Mouse (Mus musculus) olfactory bulb, adult 2 months (tissue): ENCODE measurements around the gene Ahcyl2. TPM values are rescaled to one million over a fixed set of nuclear protein-coding genes. Genes with fewer than 3 reads are reported as not detected.
A peak's percentile ranks its signal among the peaks of the same experiment; 100 is the strongest.

Source experiments
- H3K27ac ChIP-seq: fragments of 200-500 bp; 2 replicates; pipeline ENCODE4 v1.5.1; 2012; ENCODE audit warnings: low read depth, low read length; ENCODE audit not compliant: insufficient read depth
- H3K4me1 ChIP-seq: fragments of 200-500 bp; 2 replicates; pipeline ENCODE4 v1.6.1; 2012; ENCODE audit warnings: low read length; ENCODE audit not compliant: control insufficient read depth, insufficient read depth
- H3K4me3 ChIP-seq: fragments of 200-500 bp; 2 replicates; pipeline ENCODE4 v1.5.1; 2012; ENCODE audit warnings: mild to moderate bottlenecking, low read depth, low read length, moderate library complexity; ENCODE audit not compliant: insufficient read depth
- CTCF ChIP-seq: fragments of 200-500 bp; IDR thresholded peaks from 2 replicates; pipeline ENCODE4 v1.5.1; 2012; ENCODE audit warnings: low read depth, mild to moderate bottlenecking, low read length, moderate library complexity; ENCODE audit not compliant: insufficient read depth
- POLR2A ChIP-seq: fragments of 200-500 bp; IDR thresholded peaks from 2 replicates; pipeline ENCODE4 v1.6.1; 2012; ENCODE audit warnings: mild to moderate bottlenecking, low read depth, low read length, moderate library complexity; ENCODE audit not compliant: insufficient read depth
- WGBS: fragments of 180-500 bp; shearing (Covaris S2); methylation state at CpG from one replicate; pipeline ENCODE4 v1.1.7; 2018; 5-methylcytosine and 5-hydroxymethylcytosine counted together
- polyA plus RNA-seq: library from polyadenylated mRNA; stranded (reverse); fragments of >200 nt; gene quantifications from 2 replicates; pipeline ENCODE4 v1.2.4, GENCODE M21; 2012; ENCODE audit warnings: low replicate concordance; ENCODE audit not compliant: missing spikeins, insufficient read depth, insufficient read length

The Ahcyl2 gene
- polyA plus RNA-seq, 1 experiment: 277 TPM

- TF ChIP-seq POLR2A (no peak), CTCF (no peak)
- Histone ChIP-seq H3K27ac (peak overlapping the region; percentile 57), H3K4me3 (no peak overlapping the region), H3K4me1 (no peaks in the 10 kb centered on the region)
- WGBS: 81% methylated on average over 2 of the region's 2 CpGs
Measured at GRCm38 (mm10) chr6:29868341-29868895, 100.6 kb downstream of the Ahcyl2 start.

- 83% methylated on average over 2 of the region's 2 CpGs for WGBS
- no peak overlapping the region for H3K27ac ChIP-seq
- no peak for TF ChIP-seq CTCF
- TF ChIP-seq POLR2A: no peak
- H3K4me1 ChIP-seq: no peaks in the 10 kb centered on the region; the same call in 1 of the 2 replicates
- no peak overlapping the region for H3K4me3 ChIP-seq
Measured at GRCm38 (mm10) chr6:29873654-29874053, 105.8 kb downstream of the Ahcyl2 start.

- WGBS: 79% methylated on average over 5 of the region's 5 CpGs
- no peak overlapping the region for H3K4me3 ChIP-seq
- TF ChIP-seq CTCF: no peak
- TF ChIP-seq POLR2A: no peak
Measured at GRCm38 (mm10) chr6:29875576-29875975, 107.8 kb downstream of the Ahcyl2 start.

GRCm38 (mm10) chr6:29876782-29877181, 109.0 kb downstream of the Ahcyl2 start:
- TF ChIP-seq CTCF (no peak), POLR2A (no peak)
- H3K4me1 ChIP-seq: peaks cover 5% of the 10 kb centered on the region
- WGBS: 86% methylated on average over 4 of the region's 4 CpGs
- no peak overlapping the region for H3K27ac ChIP-seq
- H3K4me3 ChIP-seq: no peak overlapping the region

More at GRCm38 (mm10) chr6:29875576-29875975, 107.8 kb downstream of the Ahcyl2 start:
- H3K27ac ChIP-seq: no peak overlapping the region
- H3K4me1 ChIP-seq: peaks cover 3% of the 10 kb centered on the region

GRCm38 (mm10) chr6:29879579-29879978, 111.8 kb downstream of the Ahcyl2 start:
- peaks cover 5% of the 10 kb centered on the region for H3K4me1 ChIP-seq
- TF ChIP-seq POLR2A (no peak), CTCF (no peak)
- H3K27ac ChIP-seq: no peak overlapping the region
- H3K4me3 ChIP-seq: no peak overlapping the region

GRCm38 (mm10) chr6:29880796-29881195, 113.0 kb downstream of the Ahcyl2 start:
- Histone ChIP-seq H3K27ac (no peak overlapping the region), H3K4me1 (peaks cover 5% of the 10 kb centered on the region; the same call in 1 of the 2 replicates), H3K4me3 (no peak overlapping the region)
- 89% methylated on average over 3 of the region's 3 CpGs for WGBS
- TF ChIP-seq CTCF: no peak
- TF ChIP-seq POLR2A: no peak

GRCm38 (mm10) chr6:29881936-29882335, 114.1 kb downstream of the Ahcyl2 start:
- WGBS: 67% methylated on average over 2 of the region's 2 CpGs
- H3K27ac ChIP-seq: peak overlapping the region; percentile 67
- H3K4me1 ChIP-seq: peaks cover 5% of the 10 kb centered on the region; the same call in 1 of the 2 replicates
- no peak for TF ChIP-seq POLR2A
- no peak for TF ChIP-seq CTCF
- no peak overlapping the region for H3K4me3 ChIP-seq

GRCm38 (mm10) chr6:29882870-29883269, 115.1 kb downstream of the Ahcyl2 start:
- H3K4me3 ChIP-seq: no peak overlapping the region
- WGBS: 43% methylated on average over 6 of the region's 6 CpGs
- TF ChIP-seq CTCF: no peak
- TF ChIP-seq POLR2A: no peak
- H3K27ac ChIP-seq: peak overlapping the region; percentile 67
- H3K4me1 ChIP-seq: peaks cover 5% of the 10 kb centered on the region; the same call in 1 of the 2 replicates

- Histone ChIP-seq H3K4me3 (no peak overlapping the region), H3K4me1 (peaks cover 4% of the 10 kb centered on the region), H3K27ac (peak overlapping the region; percentile 53)
- TF ChIP-seq CTCF (no peak), POLR2A (no peak)
- WGBS: 32% methylated on average over 11 of the region's 11 CpGs
Measured at GRCm38 (mm10) chr6:29891151-29891550, 123.3 kb downstream of the Ahcyl2 start.

- TF ChIP-seq POLR2A: no peak
- no peak for TF ChIP-seq CTCF
- WGBS: 93% methylated on average over 3 of the region's 3 CpGs
- H3K4me1 ChIP-seq: no peaks in the 10 kb centered on the region
- H3K27ac ChIP-seq: no peak overlapping the region
- no peak overlapping the region for H3K4me3 ChIP-seq
Measured at GRCm38 (mm10) chr6:29896976-29897375, 129.2 kb downstream of the Ahcyl2 start.
